Mouse (Mus musculus): ENCODE results near the gene Abhd16b.

DNA sequence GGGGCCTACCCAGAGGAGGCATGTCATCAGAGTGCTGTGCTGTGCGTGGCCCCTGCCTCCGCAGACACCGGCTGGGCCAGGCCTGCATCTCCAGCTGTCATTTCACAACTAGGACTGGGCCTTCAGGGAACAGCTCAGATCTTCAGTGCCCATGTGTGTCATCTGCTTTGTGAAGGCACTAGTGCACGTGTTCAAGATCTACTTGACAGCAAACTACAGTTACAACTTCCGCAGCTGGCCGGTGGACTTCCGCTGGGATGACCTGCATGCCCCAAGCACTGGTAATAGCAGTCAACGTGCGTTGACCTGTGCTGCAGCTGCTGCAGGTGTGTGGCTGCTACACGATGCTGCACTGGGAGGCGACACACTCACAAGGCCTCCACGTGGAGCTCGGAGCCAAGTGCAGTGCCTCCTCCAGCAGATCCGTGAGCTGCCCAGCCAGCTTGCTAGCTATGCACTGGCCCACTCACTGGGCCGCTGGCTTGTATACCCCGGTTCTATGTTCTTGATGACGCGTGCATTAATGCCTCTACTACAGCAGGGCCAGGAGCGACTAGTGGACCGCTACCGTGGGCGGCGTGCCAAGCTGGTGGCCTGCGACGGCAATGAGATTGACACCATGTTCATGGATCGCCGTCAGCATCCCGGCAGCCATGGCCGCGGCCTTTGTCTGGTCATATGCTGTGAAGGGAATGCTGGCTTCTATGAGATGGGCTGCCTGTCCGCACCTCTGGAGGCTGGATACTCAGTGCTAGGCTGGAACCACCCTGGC lies at the start of gene Abhd16b:
- TF ChIP-seq CTCF (IDR thresholded peaks at IDR 0.05; ENCODE audit: control insufficient read depth, insufficient read depth, insufficient read length), result no peak
- no peak for TF ChIP-seq MYOG (IDR thresholded peaks at IDR 0.05; ENCODE audit: control insufficient read depth, extremely low read depth, insufficient read length)
- no peak for TF ChIP-seq USF1 (IDR thresholded peaks at IDR 0.05; ENCODE audit: low read depth)
- TF ChIP-seq MYOD1 (IDR thresholded peaks at IDR 0.05; ENCODE audit: control insufficient read depth, insufficient read length, low read depth), result no peak
- no peak for TF ChIP-seq FOSL1 (IDR thresholded peaks at IDR 0.05; ENCODE audit: insufficient read depth, low read length, poor library complexity, severe bottlenecking)
- TF ChIP-seq MAX (IDR thresholded peaks at IDR 0.05), result no peak
- TF ChIP-seq CEBPB (IDR thresholded peaks at IDR 0.05; ENCODE audit: low read depth), result no peak
